Comparison of ENCODE assay signal across 9 mouse cellular contexts in genomic region chr16:24435115-24435553, GRCm38 (mm10). TPM values are rescaled to one million over a fixed set of nuclear protein-coding genes. Genes with fewer than 3 reads are reported as not detected.
DNase-seq lines count a peak whose midpoint lies in the region; ATAC-seq and TF ChIP-seq lines count a peak whose summit lies in the region.
"Had no signal": no experiment of that assay in that cellular context is flagged by ENCODE, and none has a peak within 500 bp of the region (broad histone marks: within the 10 kb centered on the region; RNA-seq: fewer than 3 reads in every experiment).

No protein-coding gene starts in this region.

- WGBS in heart, embryonic 15.5 days, result 20% methylated on average over 6 of the region's 6 CpGs
- 67% methylated on average over 6 of the region's 6 CpGs for WGBS in limb, embryonic 13.5 days

- no peaks in the 10 kb centered on the region for H3K27me3 ChIP-seq in heart, embryonic 15.5 days
- no peaks in the 10 kb centered on the region for H3K27me3 ChIP-seq in limb, embryonic 13.5 days
- H3K27me3 ChIP-seq: lung, embryonic 15.5 days had no signal

- peak overlapping the region; percentile 57; the same call in 1 of the 2 replicates for H3K27ac ChIP-seq in layer of hippocampus, adult 2 months
- H3K27ac ChIP-seq in heart, embryonic 15.5 days, result peak overlapping the region; percentile 90
- H3K27ac ChIP-seq in limb, embryonic 13.5 days, result no peak overlapping the region
- H3K27ac ChIP-seq: lung, embryonic 15.5 days had no signal

- no peaks in the 10 kb centered on the region for H3K9me3 ChIP-seq in heart, embryonic 15.5 days (replicated peaks)
- H3K9me3 ChIP-seq in limb, embryonic 13.5 days, result no peaks in the 10 kb centered on the region
- H3K9me3 ChIP-seq: lung, embryonic 15.5 days had no signal

- peaks cover 61% of the 10 kb centered on the region for H3K4me1 ChIP-seq in heart, embryonic 15.5 days (replicated peaks)
- H3K4me1 ChIP-seq in limb, embryonic 13.5 days, result peaks cover 42% of the 10 kb centered on the region

- H3K36me3 ChIP-seq in heart, embryonic 15.5 days, result no peaks in the 10 kb centered on the region
- H3K36me3 ChIP-seq in limb, embryonic 13.5 days, result no peaks in the 10 kb centered on the region
- H3K36me3 ChIP-seq: lung, embryonic 15.5 days had no signal

- peak; percentile 25 for ATAC-seq in heart, embryonic 15.5 days (replicated peaks; ENCODE audit: insufficient number of reproducible peaks, insufficient read depth, low FRiP score, low read depth)
- ATAC-seq in limb, embryonic 13.5 days (ENCODE audit: low FRiP score, low read depth), result no peak; the same call in 1 of the 2 replicates

- no peak overlapping the region for H3K4me3 ChIP-seq in layer of hippocampus, adult 2 months
- no peak overlapping the region for H3K4me3 ChIP-seq in heart, embryonic 15.5 days
- H3K4me3 ChIP-seq in limb, embryonic 13.5 days, result no peak overlapping the region
- H3K4me3 ChIP-seq: lung, embryonic 15.5 days had no signal

- no peak for DNase-seq in layer of hippocampus, adult 2 months (ENCODE audit: low spot score in 2 of 2)
- no peak for DNase-seq in layer of hippocampus, postnatal 14 days (ENCODE audit: low spot score in 2 of 2)
- peak; percentile 49 for DNase-seq in adrenal gland, postnatal 36 days
- no peak for DNase-seq in embryo, embryonic 10 days (ENCODE audit: low spot score)
- DNase-seq in T-cell, adult 2 months (ENCODE audit: low spot score), result no peak
- DNase-seq in urinary bladder, postnatal 10 days (ENCODE audit: low spot score), result no peak

- TF ChIP-seq CTCF in layer of hippocampus, adult 2 months (conservative IDR thresholded peaks at IDR 0.05), result no peak

- H3K4me2 ChIP-seq in heart, embryonic 15.5 days, result peak overlapping the region; percentile 48
- 0 out of 2 replicates have a peak overlapping the region, but pooled peaks have one; percentile 25 for H3K4me2 ChIP-seq in limb, embryonic 13.5 days (replicated peaks)
- H3K4me2 ChIP-seq: lung, embryonic 15.5 days had no signal

- no peak overlapping the region for H3K9ac ChIP-seq in heart, embryonic 15.5 days
- H3K9ac ChIP-seq in limb, embryonic 13.5 days, result peak overlapping the region; percentile 20; the same call in 1 of the 2 replicates
- H3K9ac ChIP-seq: lung, embryonic 15.5 days had no signal

RNA-seq across cellular contexts. Expression of gene Lpp, which starts 41.8 kb away (rescaled TPM):
- total RNA-seq in layer of hippocampus, adult 2 months (2021), result 10 to 100 TPM; 10.1 to 10.5 TPM
- total RNA-seq in layer of hippocampus, postnatal 14 days (2021), result 10 to 100 TPM; 10.1 to 12.2 TPM
- total RNA-seq in adrenal gland, postnatal 36 days (2021), result 10 to 100 TPM; 70.3 to 80.3 TPM
- polyA plus RNA-seq in heart, embryonic 15.5 days (2015; fragmentation: Nextera tagmentation; extraction: Ambion mirVana), result 42.6 and 49.5 TPM in 2 replicates
- 52.6 and 56.0 TPM in 2 replicates for polyA plus RNA-seq in limb, embryonic 13.5 days (2015; fragmentation: Nextera tagmentation; extraction: Ambion mirVana)

Comparison
In these comparisons a context has a peak if more than half of its experiments do, and no peak if none do; other contexts are left out.
1. DNase-seq: peak in adrenal gland, postnatal 36 days (2 of 2); none in layer of hippocampus, adult 2 months (0 of 2), layer of hippocampus, postnatal 14 days (0 of 2), embryo, embryonic 10 days (single experiment), T-cell, adult 2 months (single experiment) and urinary bladder, postnatal 10 days (single experiment).
2. RNA of gene Lpp, which starts 41.8 kb away (total RNA-seq): 70.3 to 80.3 TPM in adrenal gland, postnatal 36 days; 10.1 to 12.2 TPM in layer of hippocampus, postnatal 14 days and 10.1 to 10.5 TPM in layer of hippocampus, adult 2 months; every median in the first group is over 4 times any median in the second.